In the genomic region with DNA sequence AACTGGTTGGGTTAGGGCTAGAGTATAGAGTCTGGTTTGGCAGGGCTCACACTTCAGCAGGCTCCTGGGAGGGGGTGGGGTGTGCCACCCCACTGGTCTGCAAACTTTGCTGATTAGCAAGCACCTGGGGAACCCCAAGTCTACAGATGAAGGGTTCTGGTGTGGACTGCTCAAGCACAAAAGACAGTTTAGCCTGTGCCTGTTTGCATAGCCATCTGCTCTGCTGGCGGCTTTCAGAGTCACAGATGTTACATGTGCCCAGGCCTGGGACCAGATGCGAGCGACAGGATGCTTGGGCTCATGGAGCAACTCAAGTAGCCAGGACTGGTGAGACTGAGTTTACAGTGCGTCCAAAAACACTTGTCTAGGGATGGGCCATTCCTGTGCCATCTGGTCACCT, we compare ENCODE assay signal across 8 mouse cellular contexts. TPM values are rescaled to one million over a fixed set of nuclear protein-coding genes. Genes with fewer than 3 reads are reported as not detected.
DNase-seq lines count a peak whose midpoint lies in the region; ATAC-seq and TF ChIP-seq lines count a peak whose summit lies in the region.
"Had no signal": no experiment of that assay in that cellular context is flagged by ENCODE, and none has a peak within 500 bp of the region (broad histone marks: within the 10 kb centered on the region; RNA-seq: fewer than 3 reads in every experiment).

No protein-coding gene starts in this region.

- no peak overlapping the region for H3K4me2 ChIP-seq in forebrain, embryonic 13.5 days

- intact Hi-C loops in left cerebral cortex, adult 2 months (cut with DNase I) = no loop called here
- intact Hi-C loops in left cerebral cortex, postnatal 14 days (cut with DNase I) = no loop called here

- H3K36me3 ChIP-seq in forebrain, embryonic 13.5 days (ENCODE audit: poor library complexity, severe bottlenecking) = no peaks in the 10 kb centered on the region

- no peak for TF ChIP-seq CTCF in left cerebral cortex, adult 2 months (IDR thresholded peaks at IDR 0.05)

- peaks cover 24% of the 10 kb centered on the region for H3K27me3 ChIP-seq in forebrain, embryonic 13.5 days

- H3K9ac ChIP-seq in forebrain, embryonic 13.5 days = no peak overlapping the region

- H3K4me3 ChIP-seq in left cerebral cortex, adult 2 months = no peak overlapping the region
- no peak overlapping the region for H3K4me3 ChIP-seq in forebrain, embryonic 13.5 days

- peak overlapping the region; percentile 50; the same call in 1 of the 2 replicates for H3K27ac ChIP-seq in left cerebral cortex, adult 2 months
- H3K27ac ChIP-seq in forebrain, embryonic 13.5 days = peak overlapping the region; percentile 51; the same call in 1 of the 2 replicates

- peaks cover 25% of the 10 kb centered on the region for H3K4me1 ChIP-seq in forebrain, embryonic 13.5 days

- H3K9me3 ChIP-seq in forebrain, embryonic 13.5 days (replicated peaks) = no peaks in the 10 kb centered on the region

- ATAC-seq in forebrain, embryonic 13.5 days = peak; percentile 61
- ATAC-seq: activated CD4-positive, CD25-positive, alpha-beta regulatory T cell, adult 4 months had no signal

- 57% methylated on average over 4 of the region's 4 CpGs for WGBS in forebrain, embryonic 13.5 days

- DNase-seq in left cerebral cortex, adult 2 months (ENCODE audit: extremely low spot score in 1 of 2, low spot score in 2 of 2) = no peak
- no peak for DNase-seq in left cerebral cortex, postnatal 14 days (ENCODE audit: low spot score in 2 of 2)
- DNase-seq in layer of hippocampus, adult 8-10 months (ENCODE audit: low spot score in 2 of 2) = peak; percentile 60 to 61
- peak; percentile 53 to 67 for DNase-seq in spleen, postnatal 4 days (ENCODE audit: low spot score in 2 of 2)
- no peak for DNase-seq in retina, embryonic 14.5 days (ENCODE audit: low spot score)
- DNase-seq in ovary, adult 18-20 months (ENCODE audit: low spot score) = no peak

RNA-seq across cellular contexts. Expression of gene Ppp1r16b, which starts 8.3 kb away (rescaled TPM):
- total RNA-seq in left cerebral cortex, adult 2 months (2021) = 100 to 1,000 TPM; 135 to 138 TPM
- 10 to 100 TPM; 74.2 to 76.5 TPM for total RNA-seq in left cerebral cortex, postnatal 14 days (2021)
- polyA plus RNA-seq in forebrain, embryonic 13.5 days (2015; fragmentation: Nextera tagmentation; extraction: Ambion mirVana) = 7.8 and 8.4 TPM in 2 replicates
- 100 to 1,000 TPM; 118 to 142 (median 128) TPM for total RNA-seq in layer of hippocampus, adult 8-10 months (2022)

RNA-seq across cellular contexts. Expression of gene Actr5, which starts 48.8 kb away (rescaled TPM):
- total RNA-seq in left cerebral cortex, adult 2 months (2021) = 10 to 100 TPM; 11.0 to 12.4 TPM
- total RNA-seq in left cerebral cortex, postnatal 14 days (2021) = 10 to 100 TPM in 1 of 2 experiments, 1 to 10 TPM in 1; 9.1 to 10.1 TPM
- polyA plus RNA-seq in forebrain, embryonic 13.5 days (2015; fragmentation: Nextera tagmentation; extraction: Ambion mirVana) = 11.5 and 14.1 TPM in 2 replicates
- total RNA-seq in layer of hippocampus, adult 8-10 months (2022) = 10 to 100 TPM; 14.3 to 15.1 (median 14.7) TPM

Comparison
In these comparisons a context has a peak if more than half of its experiments do, and no peak if none do; other contexts are left out.
1. DNase-seq: peak in layer of hippocampus, adult 8-10 months (2 of 2) and spleen, postnatal 4 days (2 of 2); none in left cerebral cortex, adult 2 months (0 of 2), left cerebral cortex, postnatal 14 days (0 of 2), retina, embryonic 14.5 days (single experiment) and ovary, adult 18-20 months (single experiment).